Mouse (Mus musculus) heart, postnatal 0 days (tissue): ENCODE data around the gene Tceanc. TPM values are rescaled to one million over a fixed set of nuclear protein-coding genes. Genes with fewer than 3 reads are reported as not detected.
"Not testable (repeated sequence)": the region's sequence is repeated elsewhere in the genome, so short reads cannot be mapped to it uniquely, and the experiment has no call there.

Experiments
- ATAC-seq: fragments of 200-750 bp; cut with Nextera tagmentation; 2 replicates; pipeline ENCODE4 v1.8.0; 2017; ENCODE audit warnings: low read depth, moderate number of reproducible peaks, moderate library complexity; ENCODE audit not compliant: insufficient read depth
- DNase-seq: peaks from one replicate; pipeline ENCODE4 v3.0.0-alpha.2; 2016; ENCODE audit warnings: low spot score
- H3K27ac ChIP-seq: fragments of 300-500 bp; sonication (generic); 2 replicates; pipeline ENCODE4 v1.5.1; 2014; ENCODE audit warnings: low read depth, mild to moderate bottlenecking
- H3K27me3 ChIP-seq: fragments of 300-500 bp; sonication (generic); 2 replicates; pipeline ENCODE4 v1.6.1; 2014; ENCODE audit warnings: low read length, mixed read lengths; ENCODE audit not compliant: control insufficient read depth, insufficient read depth
- H3K36me3 ChIP-seq: fragments of 300-500 bp; sonication (generic); replicated peaks from 2 replicates; pipeline ENCODE4 v1.6.1; 2014; ENCODE audit warnings: low read length, mixed read lengths; ENCODE audit not compliant: control insufficient read depth, insufficient read depth
- H3K4me1 ChIP-seq: fragments of 300-500 bp; sonication (generic); 2 replicates; pipeline ENCODE4 v1.6.1; 2014; ENCODE audit warnings: antibody characterized with exemption; ENCODE audit not compliant: control insufficient read depth, insufficient read depth
- H3K4me2 ChIP-seq: fragments of 300-500 bp; sonication (generic); 2 replicates; pipeline ENCODE4 v1.6.1; 2014; ENCODE audit warnings: low read depth, mild to moderate bottlenecking, low read length, moderate library complexity
- H3K4me3 ChIP-seq: fragments of 300-500 bp; sonication (generic); 2 replicates; pipeline ENCODE4 v1.5.1; 2014; ENCODE audit warnings: low read depth, low read length
- H3K9ac ChIP-seq: fragments of 300-500 bp; sonication (generic); replicated peaks from 2 replicates; pipeline ENCODE4 v1.6.1; 2014; ENCODE audit warnings: low read depth, low read length, mixed read lengths
- H3K9me3 ChIP-seq: fragments of 300-500 bp; sonication (generic); replicated peaks from 2 replicates; pipeline ENCODE4 v1.6.1; 2016; ENCODE audit warnings: low read length; ENCODE audit not compliant: control insufficient read depth
- CTCF ChIP-seq: IDR thresholded peaks from 2 replicates; pipeline ENCODE4 v1.5.1; 2016; ENCODE audit warnings: antibody characterized with exemption, control low read depth, low read depth
- EP300 ChIP-seq: IDR thresholded peaks from 2 replicates; pipeline ENCODE4 v1.6.1; 2016; ENCODE audit warnings: antibody characterized with exemption, low read depth
- WGBS: fragments of 180-500 bp; shearing (Covaris S2); extraction: QIAGEN DNeasy Blood & Tissue Kit; methylation state at CpG from one replicate; pipeline ENCODE4 v1.1.7; 2014; 5-methylcytosine and 5-hydroxymethylcytosine counted together
- polyA plus RNA-seq: library from polyadenylated mRNA; unstranded; fragments of >200 nt; fragmentation: Nextera tagmentation; extraction: Ambion mirVana; gene quantifications from 2 replicates; pipeline ENCODE4 v1.2.1, GENCODE M21; 2015
- total RNA-seq: library from RNA; depleted of rRNA; stranded (reverse); fragments of >200 nt; gene quantifications from 2 replicates; pipeline ENCODE4 v1.2.3, GENCODE M21; 2014; ENCODE audit warnings: low replicate concordance

Tceanc gene
- total and polyA plus RNA-seq, 2 experiments from 2014 or later = 5.5 to 7.6 TPM

- no peaks in the 10 kb centered on the region for H3K36me3 ChIP-seq
- H3K27me3 ChIP-seq = no peaks in the 10 kb centered on the region
- H3K9me3 ChIP-seq = no peaks in the 10 kb centered on the region
- DNase-seq (no peak), ATAC-seq (no peak)
- no peaks in the 10 kb centered on the region for H3K4me1 ChIP-seq
- no peak overlapping the region for H3K4me3 ChIP-seq
- H3K4me2 ChIP-seq = no peak overlapping the region
- 71% methylated on average over 5 of the region's 5 CpGs for WGBS
- no peak overlapping the region for H3K9ac ChIP-seq
- TF ChIP-seq EP300 = no peak
- TF ChIP-seq CTCF = no peak
- H3K27ac ChIP-seq = no peak overlapping the region
These were observed 2.4 kb upstream of the Tceanc start for GRCm38 (mm10) chrX:166520782-166521181.

DNA sequence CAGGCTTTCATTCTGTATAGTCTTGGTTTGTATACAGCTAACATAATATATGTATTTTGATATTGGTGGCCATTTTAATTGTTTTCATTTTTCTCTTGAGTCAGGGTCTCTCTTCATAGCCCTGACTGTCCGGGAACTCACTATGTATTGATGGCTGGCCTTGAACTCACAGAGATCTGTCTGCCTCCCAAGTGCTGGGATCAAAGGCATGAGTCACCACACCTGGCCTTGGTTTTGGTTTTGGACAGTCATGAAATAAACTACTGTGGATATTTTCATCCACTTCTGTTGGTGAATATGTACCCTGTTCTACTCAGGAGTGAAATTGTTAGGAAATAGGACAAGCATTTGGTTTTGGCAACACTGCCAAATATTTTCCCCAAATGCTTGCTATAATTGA is 1.7 kb downstream of the Tceanc start:
- ATAC-seq (no peak), DNase-seq (no peak)
- no peak overlapping the region for H3K4me3 ChIP-seq
- H3K36me3 ChIP-seq = no peaks in the 10 kb centered on the region
- no peaks in the 10 kb centered on the region for H3K27me3 ChIP-seq
- H3K9me3 ChIP-seq = no peaks in the 10 kb centered on the region
- TF ChIP-seq EP300 (no peak), CTCF (no peak)
- no peaks in the 10 kb centered on the region for H3K4me1 ChIP-seq
- no peak overlapping the region for H3K27ac ChIP-seq
- H3K9ac ChIP-seq = no peak overlapping the region
- no peak overlapping the region for H3K4me2 ChIP-seq
- 79% methylated on average over 1 of the region's 1 CpGs for WGBS

DNA sequence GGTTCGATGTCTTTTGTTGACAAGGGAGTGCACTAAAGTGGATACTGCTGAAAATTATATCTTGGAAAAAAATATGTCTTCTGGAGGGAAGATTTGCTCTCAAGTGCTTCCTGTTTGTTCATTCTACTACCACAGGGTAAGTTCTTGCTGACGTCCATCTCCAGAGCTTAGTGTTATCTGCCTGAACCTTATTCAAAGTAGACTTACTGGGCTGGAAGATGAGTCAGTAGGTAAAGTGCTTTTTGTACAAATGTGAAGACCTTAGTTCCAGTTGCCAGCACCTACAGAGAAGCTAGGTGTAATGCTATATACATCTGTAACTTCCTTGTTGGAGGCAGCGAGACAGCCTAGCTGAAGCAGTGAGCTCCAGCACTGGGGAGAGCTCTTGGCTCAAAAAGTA is 2.4 kb downstream of the Tceanc start:
- no peak for ATAC-seq
- Histone ChIP-seq H3K4me2 (no peak overlapping the region), H3K9me3 (no peaks in the 10 kb centered on the region), H3K27me3 (no peaks in the 10 kb centered on the region), H3K4me3 (no peak overlapping the region), H3K9ac (no peak overlapping the region), H3K4me1 (no peaks in the 10 kb centered on the region), H3K27ac (no peak overlapping the region), H3K36me3 (no peaks in the 10 kb centered on the region)
- TF ChIP-seq EP300 = no peak
- TF ChIP-seq CTCF = no peak
- DNase-seq = no peak
- WGBS = 80% methylated on average over 3 of the region's 3 CpGs

DNA sequence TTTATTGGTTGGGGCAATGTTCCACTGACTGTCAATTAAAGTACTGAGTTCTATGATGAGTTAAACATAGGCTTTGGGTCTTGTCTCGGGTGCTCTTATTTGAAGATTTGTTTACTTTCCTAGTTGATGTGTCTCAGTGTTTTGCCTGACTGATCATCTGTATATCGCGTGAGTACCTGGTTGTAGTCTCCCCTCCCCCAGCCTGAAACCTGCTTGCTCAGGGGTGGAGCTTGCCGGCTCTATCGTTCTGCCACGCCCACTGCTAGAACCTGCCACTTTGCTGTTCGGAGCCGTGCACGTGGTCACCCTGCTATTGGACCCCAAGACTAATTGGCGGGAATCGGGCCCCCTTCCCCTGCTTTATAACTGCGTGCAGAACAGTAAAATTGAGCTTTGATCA is 4.3 kb downstream of the Tceanc start:
- not testable (repeated sequence) for H3K4me1 ChIP-seq, H3K9ac ChIP-seq, H3K27me3 ChIP-seq, H3K27ac ChIP-seq, DNase-seq, H3K9me3 ChIP-seq, H3K4me3 ChIP-seq, ATAC-seq, H3K36me3 ChIP-seq
- WGBS = 22% methylated on average over 12 of the region's 12 CpGs
- H3K4me2 ChIP-seq = peak overlapping the region; percentile 34; the same call in 1 of the 2 replicates

DNA sequence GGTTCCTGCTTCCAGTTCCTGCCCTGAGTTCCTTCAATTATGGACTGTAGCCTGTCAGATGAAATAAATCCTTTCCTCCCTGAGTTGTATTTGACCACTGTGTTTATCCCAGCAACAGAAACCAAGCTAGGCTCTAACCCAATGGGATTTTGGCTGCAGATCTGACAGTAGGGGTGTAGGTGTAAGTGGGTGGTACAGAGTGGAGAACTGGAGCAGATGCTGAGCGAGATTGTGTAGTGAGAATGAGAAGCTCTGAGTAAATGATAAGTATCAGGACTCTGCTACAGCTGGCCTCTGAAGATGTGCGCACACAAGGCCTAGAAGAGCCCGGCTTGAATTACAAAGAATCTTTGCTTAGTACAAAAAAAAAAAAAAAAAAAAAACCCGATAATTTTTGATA is 6.3 kb downstream of the Tceanc start:
- 87% methylated on average over 4 of the region's 4 CpGs for WGBS
- Histone ChIP-seq H3K4me3 (no peak overlapping the region), H3K36me3 (no peaks in the 10 kb centered on the region), H3K4me1 (no peaks in the 10 kb centered on the region), H3K27ac (no peak overlapping the region), H3K27me3 (no peaks in the 10 kb centered on the region), H3K4me2 (no peak overlapping the region), H3K9me3 (no peaks in the 10 kb centered on the region), H3K9ac (no peak overlapping the region)
- TF ChIP-seq EP300 (no peak), CTCF (no peak)
- DNase-seq (no peak), ATAC-seq (no peak)

DNA sequence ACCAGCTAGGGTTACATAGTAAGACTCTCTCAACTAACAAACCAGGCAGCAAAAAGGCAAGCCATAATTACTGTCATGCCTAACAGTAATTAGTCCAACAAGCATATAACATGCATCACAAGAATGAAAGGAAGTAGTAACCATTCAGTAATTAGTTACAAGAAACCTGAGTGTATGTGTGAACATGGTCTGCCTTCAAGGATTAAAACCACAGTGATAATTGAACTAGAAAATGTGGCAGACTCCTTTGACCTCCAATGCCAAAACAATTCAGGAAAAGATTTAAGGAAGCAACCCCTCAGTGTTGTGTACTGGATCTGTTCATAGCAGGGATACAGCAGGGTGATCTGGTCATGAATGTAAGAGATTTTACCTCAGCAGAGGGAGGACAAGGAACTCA is 7.3 kb downstream of the Tceanc start:
- Histone ChIP-seq H3K27me3 (no peaks in the 10 kb centered on the region), H3K9me3 (no peaks in the 10 kb centered on the region), H3K4me2 (peak overlapping the region; percentile 50; the same call in 1 of the 2 replicates), H3K4me1 (no peaks in the 10 kb centered on the region), H3K9ac (no peak overlapping the region), H3K27ac (peak overlapping the region; percentile 81; the same call in 1 of the 2 replicates), H3K36me3 (no peaks in the 10 kb centered on the region), H3K4me3 (no peak overlapping the region)
- ATAC-seq = no peak
- TF ChIP-seq EP300 = no peak
- TF ChIP-seq CTCF = no peak
- DNase-seq = no peak
